Mouse (Mus musculus): ENCODE data around the gene Vps37b. TPM values are rescaled to one million over a fixed set of nuclear protein-coding genes. Genes with fewer than 3 reads are reported as not detected.
"Not testable (repeated sequence)": the region's sequence is repeated elsewhere in the genome, so short reads cannot be mapped to it uniquely, and the experiment has no call there.

The Vps37b gene
- polyA plus RNA-seq (2012; rRNA removed), result 45.2 and 54.3 TPM in 2 replicates

DNA sequence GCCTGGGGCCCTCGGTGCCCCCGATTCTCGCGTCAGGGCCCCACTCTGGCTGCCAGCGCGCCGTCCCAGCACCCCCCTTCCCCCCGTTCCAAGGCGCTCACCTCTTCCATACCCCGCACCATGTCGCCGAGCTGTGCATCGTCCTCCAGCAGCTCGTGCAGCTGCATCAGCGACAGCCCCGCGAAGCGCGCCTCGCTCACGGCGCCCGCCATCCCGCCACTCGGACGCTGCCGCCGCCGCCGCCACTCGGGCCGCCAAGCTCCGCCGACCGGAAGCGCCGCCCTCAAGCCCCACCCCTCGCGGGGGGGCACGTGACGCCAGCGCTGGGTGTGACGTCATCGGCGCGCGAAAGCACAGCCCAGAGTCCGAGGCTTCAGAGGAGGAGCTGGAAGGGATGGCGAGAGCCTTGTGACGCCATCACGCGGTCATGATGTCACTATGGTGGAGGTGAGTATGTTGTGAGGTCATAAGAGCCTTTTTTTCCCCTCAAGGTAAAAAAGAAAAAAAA lies at the start of gene Vps37b:
Gene Vps37b, minus strand, starts transcription at position 270 of the 508 bp plus-strand sequence.
- DNase-seq (ENCODE audit: low read depth), result no peak

DNA sequence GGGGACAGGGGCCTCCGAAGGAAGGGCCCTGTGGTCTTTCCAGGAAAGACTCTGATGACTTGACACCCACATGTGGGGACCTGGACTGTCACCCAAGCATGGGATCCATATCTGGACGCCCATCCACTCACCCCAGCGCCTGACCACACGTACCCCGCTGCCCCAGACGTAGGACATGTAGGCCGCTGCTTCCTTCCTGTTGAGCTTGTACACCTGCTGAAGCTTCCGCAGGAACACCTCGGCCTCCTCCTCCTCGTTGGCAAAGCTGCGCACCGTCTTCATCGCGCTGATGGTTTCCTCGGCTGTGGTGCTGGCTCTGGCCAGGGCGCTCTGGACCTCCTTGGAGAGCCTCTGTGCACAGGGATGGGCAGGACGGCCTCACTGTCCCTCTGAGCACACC lies 47.8 kb upstream of the Vps37b start:
- no peak for DNase-seq (ENCODE audit: low read depth)

- DNase-seq (ENCODE audit: low read depth), result no peak
Measured at GRCm38 (mm10) chr5:124078794-124079416, 46.8 kb upstream of the Vps37b start.

- no peak for DNase-seq (ENCODE audit: low read depth)
Measured at GRCm38 (mm10) chr5:124077856-124078460, 45.9 kb upstream of the Vps37b start.

- DNase-seq (ENCODE audit: low read depth), result no peak
Measured at GRCm38 (mm10) chr5:124077241-124077640, 45.2 kb upstream of the Vps37b start.

GRCm38 (mm10) chr5:124076559-124076958 lies 44.5 kb upstream of the Vps37b start:
- DNase-seq (ENCODE audit: low read depth), result no peak

- DNase-seq (ENCODE audit: low read depth), result no peak
Measured at GRCm38 (mm10) chr5:124075716-124076115, 43.6 kb upstream of the Vps37b start.

- DNase-seq (ENCODE audit: low read depth), result no peak
Measured at GRCm38 (mm10) chr5:124074845-124075307, 42.8 kb upstream of the Vps37b start.

DNA sequence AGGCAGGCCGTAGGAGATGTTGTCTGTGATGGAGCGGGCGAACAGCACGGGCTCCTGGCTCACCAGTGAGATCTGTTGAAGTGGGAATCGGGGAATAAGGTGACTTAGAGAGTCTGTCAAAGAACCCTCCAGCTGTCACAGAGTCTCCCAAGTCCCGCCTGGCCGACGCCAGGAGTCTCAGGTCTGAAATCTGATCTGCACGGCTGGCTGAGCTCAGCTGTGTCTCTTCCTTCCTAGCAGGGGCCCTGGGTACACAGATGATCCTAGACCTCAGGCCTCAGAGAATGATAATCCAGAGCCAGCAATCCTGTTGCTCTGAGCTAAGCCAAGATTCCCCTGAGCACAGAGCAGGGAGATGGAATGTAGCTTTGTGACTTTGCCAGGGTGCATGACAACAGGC lies 41.6 kb upstream of the Vps37b start:
- DNase-seq (ENCODE audit: low read depth), result no peak

DNA sequence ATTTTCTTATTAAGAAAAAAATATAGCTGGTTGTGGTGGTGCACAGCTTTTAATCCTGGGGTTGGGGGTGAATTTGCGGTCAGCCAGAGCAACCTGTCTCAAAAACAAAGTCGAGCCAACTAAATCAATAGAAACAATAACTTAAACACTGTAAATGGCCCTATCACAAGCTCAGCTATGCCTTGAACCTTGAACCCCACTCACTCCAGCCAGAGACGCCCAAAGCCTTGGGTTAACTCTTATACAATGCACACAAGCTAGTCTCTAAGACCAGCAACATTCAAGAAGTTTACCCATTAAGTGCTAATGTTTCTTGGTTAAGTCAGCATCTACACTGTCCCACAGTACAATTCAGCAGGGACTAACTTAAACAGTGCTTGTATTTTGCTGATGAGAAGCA lies 37.6 kb upstream of the Vps37b start:
- DNase-seq (ENCODE audit: low read depth), result no peak

GRCm38 (mm10) chr5:124062037-124062824 lies 30.2 kb upstream of the Vps37b start:
- DNase-seq (ENCODE audit: low read depth), result no peak

GRCm38 (mm10) chr5:124059677-124060076 lies 27.6 kb upstream of the Vps37b start:
- DNase-seq (ENCODE audit: low read depth), result no peak

DNA sequence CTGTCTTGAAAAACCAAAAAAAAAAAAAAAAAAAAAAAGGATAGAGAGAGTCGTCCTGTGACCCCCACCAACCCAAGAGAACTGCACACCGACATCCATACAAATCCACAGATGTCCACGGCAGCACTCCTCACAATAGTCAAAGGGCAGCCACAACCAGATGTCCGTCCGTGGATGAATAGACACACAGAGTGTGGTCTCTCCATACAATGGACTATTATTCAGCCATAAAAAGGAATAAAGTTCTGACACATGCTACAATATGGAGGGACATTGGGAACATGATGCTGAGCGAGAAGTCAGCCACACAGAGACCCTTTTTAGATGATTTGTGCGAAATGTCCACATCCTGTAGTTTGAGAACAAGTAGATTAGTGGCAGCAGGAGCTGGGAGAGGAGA lies 26.7 kb upstream of the Vps37b start:
- no peak for DNase-seq (ENCODE audit: low read depth)

GRCm38 (mm10) chr5:124056956-124057355 lies 24.9 kb upstream of the Vps37b start:
- no peak for DNase-seq (ENCODE audit: low read depth)

- no peak for DNase-seq (ENCODE audit: low read depth)
Measured at GRCm38 (mm10) chr5:124056219-124056618, 24.1 kb upstream of the Vps37b start.

DNA sequence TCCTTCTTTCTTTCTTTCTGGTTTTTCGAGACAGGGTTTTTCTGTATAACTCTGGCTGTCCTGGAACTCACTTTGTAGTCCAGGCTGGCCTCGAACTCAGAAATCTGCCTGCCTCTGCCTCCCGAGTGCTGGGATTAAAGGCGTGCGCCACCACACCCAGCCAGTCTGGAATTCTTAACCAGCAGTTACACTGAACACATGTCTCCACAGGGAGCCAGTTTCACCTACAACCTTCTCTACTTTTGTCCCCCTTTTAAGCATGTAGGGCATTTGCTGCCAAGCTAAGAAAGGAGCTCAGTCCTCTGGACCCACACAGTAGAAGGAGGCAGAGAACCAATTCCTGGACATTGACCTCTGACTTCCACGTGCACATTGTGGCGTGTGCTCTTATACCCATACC lies 20.6 kb upstream of the Vps37b start:
- DNase-seq (ENCODE audit: low read depth), result not testable (repeated sequence)

- DNase-seq (ENCODE audit: low read depth), result no peak
Measured at GRCm38 (mm10) chr5:124051899-124052491, 19.9 kb upstream of the Vps37b start.

- no peak for DNase-seq (ENCODE audit: low read depth)
Measured at GRCm38 (mm10) chr5:124050095-124051050, 18.3 kb upstream of the Vps37b start.

GRCm38 (mm10) chr5:124049249-124050045 lies 17.4 kb upstream of the Vps37b start:
- no peak for DNase-seq (ENCODE audit: low read depth)

DNA sequence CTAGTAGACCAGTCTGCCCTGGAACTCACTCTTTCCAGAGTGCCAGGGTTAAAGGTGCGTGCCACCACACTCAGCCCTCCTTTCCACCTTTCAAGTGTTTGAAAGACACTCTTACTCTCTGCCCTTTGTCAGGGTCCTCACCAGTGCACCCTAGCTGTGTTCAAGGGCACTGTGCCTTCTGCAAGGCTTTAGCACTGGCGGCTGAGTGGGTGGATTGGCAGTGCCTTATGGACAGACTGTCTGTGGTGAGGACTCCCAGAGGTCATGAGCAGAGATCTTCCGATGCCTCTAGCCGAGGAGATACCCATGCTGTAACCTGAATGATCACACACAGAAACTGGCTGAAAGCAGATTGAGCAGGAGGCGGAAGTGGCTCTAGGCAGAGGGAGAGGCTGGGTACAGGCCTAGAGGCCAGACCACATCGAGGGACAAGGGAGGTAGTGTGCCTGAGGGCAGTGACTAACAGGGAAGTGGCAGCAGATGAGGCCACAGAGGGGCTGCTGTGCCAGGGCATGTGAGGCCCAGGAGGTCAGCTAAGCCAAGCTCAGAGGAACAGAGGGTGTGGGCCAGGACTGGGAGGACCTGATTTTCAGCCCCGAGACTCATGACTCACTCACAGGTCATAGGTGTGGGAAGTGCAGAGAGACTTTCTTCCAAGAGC lies 14.8 kb upstream of the Vps37b start:
- peak; percentile 85 for DNase-seq (ENCODE audit: low read depth)
